Mouse (Mus musculus): ENCODE results near the gene Gcg. TPM values are rescaled to one million over a fixed set of nuclear protein-coding genes. Genes with fewer than 3 reads are reported as not detected.

Gene Gcg
- total and polyA plus RNA-seq, 2 experiments from 2014 or later: not detected

- TF ChIP-seq EP300 (IDR thresholded peaks at IDR 0.05; ENCODE audit: low read depth): no peak
- no peak for TF ChIP-seq CTCF (IDR thresholded peaks at IDR 0.05; ENCODE audit: low read depth)
- DNase-seq (ENCODE audit: low spot score) (no peak), ATAC-seq (ENCODE audit: insufficient read depth, low read depth) (no peak)
- H3K4me1 ChIP-seq (ENCODE audit: control insufficient read depth, insufficient read depth): no peaks in the 10 kb centered on the region
- no peak overlapping the region for H3K9ac ChIP-seq (replicated peaks; ENCODE audit: low read depth, low read length)
- no peaks in the 10 kb centered on the region for H3K36me3 ChIP-seq (replicated peaks; ENCODE audit: control insufficient read depth, insufficient read depth, low read length)
- no peaks in the 10 kb centered on the region for H3K9me3 ChIP-seq (replicated peaks; ENCODE audit: control insufficient read depth, low read length)
- WGBS: 86% methylated on average over 5 of the region's 5 CpGs
- H3K27ac ChIP-seq (ENCODE audit: low read depth): no peak overlapping the region
- no peak overlapping the region for H3K4me3 ChIP-seq (ENCODE audit: low read depth, low read length)
- no peaks in the 10 kb centered on the region for H3K27me3 ChIP-seq (ENCODE audit: control insufficient read depth, insufficient read depth, low read length)
- H3K4me2 ChIP-seq (ENCODE audit: low read depth, low read length): no peak overlapping the region
These were observed 23.7 kb upstream of the Gcg start for GRCm38 (mm10) chr2:62507130-62507529.

- no peak for ATAC-seq (ENCODE audit: insufficient read depth, low read depth)
- WGBS: 67% methylated on average over 2 of the region's 2 CpGs
- TF ChIP-seq CTCF (IDR thresholded peaks at IDR 0.05; ENCODE audit: low read depth) (no peak), EP300 (IDR thresholded peaks at IDR 0.05; ENCODE audit: low read depth) (no peak)
These were observed 23.0 kb upstream of the Gcg start for GRCm38 (mm10) chr2:62506441-62506840.

DNA sequence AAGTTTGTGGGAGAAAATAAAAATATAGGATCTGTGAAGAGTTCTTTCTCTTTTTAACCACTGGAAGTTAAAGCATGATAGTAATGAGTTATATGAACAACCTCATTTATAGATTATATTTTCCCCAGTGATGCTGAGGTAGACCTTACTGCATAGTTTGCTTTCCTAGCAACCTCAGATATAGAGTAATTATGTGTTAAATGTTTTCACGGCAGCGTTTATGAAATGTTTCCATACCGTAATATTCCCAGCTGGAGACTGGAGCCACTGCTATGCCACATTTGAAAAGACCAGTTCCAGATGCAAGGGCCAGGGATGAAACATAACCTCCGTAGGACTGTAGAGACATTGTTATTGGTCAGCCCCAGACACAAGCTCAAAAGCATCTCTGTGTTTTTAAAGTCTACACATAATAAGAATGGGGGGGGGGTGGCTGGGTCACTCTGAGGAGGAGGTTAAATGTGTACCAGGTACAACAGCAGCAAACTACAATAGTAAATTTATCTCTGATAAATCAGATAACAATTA lies 20.9 kb upstream of the Gcg start:
- WGBS: 87% methylated on average over 4 of the region's 4 CpGs
- no peak for TF ChIP-seq CTCF (IDR thresholded peaks at IDR 0.05; ENCODE audit: low read depth)
- TF ChIP-seq EP300 (IDR thresholded peaks at IDR 0.05; ENCODE audit: low read depth): no peak
- no peaks in the 10 kb centered on the region for H3K9me3 ChIP-seq (replicated peaks; ENCODE audit: control insufficient read depth, low read length)
- H3K4me1 ChIP-seq (ENCODE audit: control insufficient read depth, insufficient read depth): no peaks in the 10 kb centered on the region
- no peaks in the 10 kb centered on the region for H3K36me3 ChIP-seq (replicated peaks; ENCODE audit: control insufficient read depth, insufficient read depth, low read length)
- H3K27me3 ChIP-seq (ENCODE audit: control insufficient read depth, insufficient read depth, low read length): no peaks in the 10 kb centered on the region
- DNase-seq (ENCODE audit: low spot score) (no peak), ATAC-seq (ENCODE audit: insufficient read depth, low read depth) (no peak)
- no peak overlapping the region for H3K9ac ChIP-seq (replicated peaks; ENCODE audit: low read depth, low read length)
- H3K27ac ChIP-seq (ENCODE audit: low read depth): no peak overlapping the region
- no peak overlapping the region for H3K4me2 ChIP-seq (ENCODE audit: low read depth, low read length)
- H3K4me3 ChIP-seq (ENCODE audit: low read depth, low read length): no peak overlapping the region

More at GRCm38 (mm10) chr2:62506441-62506840, 23.0 kb upstream of the Gcg start:
- H3K9me3 ChIP-seq (replicated peaks; ENCODE audit: control insufficient read depth, low read length): no peaks in the 10 kb centered on the region
- H3K36me3 ChIP-seq (replicated peaks; ENCODE audit: control insufficient read depth, insufficient read depth, low read length): no peaks in the 10 kb centered on the region
- no peak for DNase-seq (ENCODE audit: low spot score)
- no peaks in the 10 kb centered on the region for H3K27me3 ChIP-seq (ENCODE audit: control insufficient read depth, insufficient read depth, low read length)
- H3K9ac ChIP-seq (replicated peaks; ENCODE audit: low read depth, low read length): no peak overlapping the region
- no peak overlapping the region for H3K4me3 ChIP-seq (ENCODE audit: low read depth, low read length)
- H3K27ac ChIP-seq (ENCODE audit: low read depth): no peak overlapping the region
- no peak overlapping the region for H3K4me2 ChIP-seq (ENCODE audit: low read depth, low read length)
- no peaks in the 10 kb centered on the region for H3K4me1 ChIP-seq (ENCODE audit: control insufficient read depth, insufficient read depth)

DNA sequence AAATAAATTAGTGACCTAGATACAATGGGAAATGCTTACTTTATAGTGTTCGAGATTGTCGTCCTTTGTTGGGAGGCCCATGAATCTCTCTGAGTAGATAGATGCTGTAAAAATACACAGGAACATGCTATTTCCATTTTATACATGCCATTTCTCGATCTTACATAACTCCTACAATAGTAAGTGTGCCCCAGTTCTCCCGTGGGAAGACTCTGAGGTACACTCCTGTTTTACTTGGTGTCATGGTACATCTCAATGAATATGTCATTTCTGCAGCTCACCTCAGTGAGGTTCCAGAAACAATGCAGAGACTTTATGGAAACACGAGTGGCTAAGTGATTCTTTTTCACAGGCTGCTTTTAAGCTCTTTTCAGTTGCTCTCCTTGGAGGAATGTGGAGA lies 19.9 kb upstream of the Gcg start:
- DNase-seq (ENCODE audit: low spot score) (no peak), ATAC-seq (ENCODE audit: insufficient read depth, low read depth) (no peak)
- Histone ChIP-seq H3K4me3 (ENCODE audit: low read depth, low read length) (no peak overlapping the region), H3K9me3 (replicated peaks; ENCODE audit: control insufficient read depth, low read length) (no peaks in the 10 kb centered on the region), H3K27me3 (ENCODE audit: control insufficient read depth, insufficient read depth, low read length) (no peaks in the 10 kb centered on the region), H3K27ac (ENCODE audit: low read depth) (no peak overlapping the region), H3K9ac (replicated peaks; ENCODE audit: low read depth, low read length) (no peak overlapping the region), H3K4me1 (ENCODE audit: control insufficient read depth, insufficient read depth) (no peaks in the 10 kb centered on the region), H3K4me2 (ENCODE audit: low read depth, low read length) (no peak overlapping the region), H3K36me3 (replicated peaks; ENCODE audit: control insufficient read depth, insufficient read depth, low read length) (no peaks in the 10 kb centered on the region)
- 61% methylated on average over 5 of the region's 5 CpGs for WGBS
- TF ChIP-seq EP300 (IDR thresholded peaks at IDR 0.05; ENCODE audit: low read depth): no peak
- no peak for TF ChIP-seq CTCF (IDR thresholded peaks at IDR 0.05; ENCODE audit: low read depth)

DNA sequence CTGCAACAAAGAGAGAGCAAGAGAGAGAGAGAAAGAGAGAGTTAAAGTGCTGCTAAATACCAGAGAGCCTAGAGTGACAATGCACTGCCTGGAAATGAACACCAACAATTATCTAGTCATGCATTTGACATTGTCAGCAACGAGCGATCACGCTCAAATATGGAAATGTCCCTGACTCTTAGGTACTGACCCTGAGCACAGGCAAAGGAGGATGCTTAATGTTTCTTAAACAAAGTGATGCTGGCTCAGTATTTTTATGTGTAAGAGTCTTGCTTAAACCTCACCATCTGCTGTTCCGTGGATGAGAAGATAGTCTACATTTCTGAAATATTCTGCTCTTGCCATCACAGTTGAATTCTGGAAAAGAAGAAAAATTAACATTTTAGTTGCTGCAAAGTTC lies 19.1 kb upstream of the Gcg start:
- no peak overlapping the region for H3K4me3 ChIP-seq (ENCODE audit: low read depth, low read length)
- 77% methylated on average over 4 of the region's 4 CpGs for WGBS
- no peak for ATAC-seq (ENCODE audit: insufficient read depth, low read depth)

DNA sequence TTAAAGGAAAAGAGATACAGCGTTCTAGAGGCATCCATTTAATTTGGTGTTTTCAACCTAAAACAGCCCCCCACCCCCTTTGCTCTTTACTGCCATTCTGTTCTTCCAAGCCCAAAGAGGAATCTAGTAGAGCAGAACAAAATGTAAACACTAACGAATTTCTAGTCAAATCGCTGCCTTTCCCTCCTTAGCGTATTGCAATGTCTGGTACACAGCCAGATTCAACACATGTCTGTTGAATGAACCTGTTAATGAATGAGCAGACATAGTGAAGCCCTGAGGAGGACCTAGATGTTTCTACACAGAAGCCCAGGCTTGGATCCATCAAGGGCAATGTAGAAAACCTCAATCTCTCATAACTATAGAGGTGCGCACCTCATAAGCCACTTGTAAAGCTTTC lies 15.4 kb upstream of the Gcg start:
- WGBS: 81% methylated on average over 5 of the region's 5 CpGs
- Histone ChIP-seq H3K36me3 (replicated peaks; ENCODE audit: control insufficient read depth, insufficient read depth, low read length) (no peaks in the 10 kb centered on the region), H3K27me3 (ENCODE audit: control insufficient read depth, insufficient read depth, low read length) (no peaks in the 10 kb centered on the region), H3K9me3 (replicated peaks; ENCODE audit: control insufficient read depth, low read length) (no peaks in the 10 kb centered on the region), H3K9ac (replicated peaks; ENCODE audit: low read depth, low read length) (no peak overlapping the region), H3K4me1 (ENCODE audit: control insufficient read depth, insufficient read depth) (no peaks in the 10 kb centered on the region), H3K4me2 (ENCODE audit: low read depth, low read length) (no peak overlapping the region), H3K27ac (ENCODE audit: low read depth) (no peak overlapping the region), H3K4me3 (ENCODE audit: low read depth, low read length) (no peak overlapping the region)
- ATAC-seq (ENCODE audit: insufficient read depth, low read depth) (no peak), DNase-seq (ENCODE audit: low spot score) (no peak)
- TF ChIP-seq CTCF (IDR thresholded peaks at IDR 0.05; ENCODE audit: low read depth) (no peak), EP300 (IDR thresholded peaks at IDR 0.05; ENCODE audit: low read depth) (no peak)

More for the DNA sequence above, 19.1 kb upstream of the Gcg start:
- Histone ChIP-seq H3K4me2 (ENCODE audit: low read depth, low read length) (no peak overlapping the region), H3K9me3 (replicated peaks; ENCODE audit: control insufficient read depth, low read length) (no peaks in the 10 kb centered on the region), H3K27ac (ENCODE audit: low read depth) (no peak overlapping the region), H3K9ac (replicated peaks; ENCODE audit: low read depth, low read length) (no peak overlapping the region), H3K36me3 (replicated peaks; ENCODE audit: control insufficient read depth, insufficient read depth, low read length) (no peaks in the 10 kb centered on the region), H3K27me3 (ENCODE audit: control insufficient read depth, insufficient read depth, low read length) (no peaks in the 10 kb centered on the region), H3K4me1 (ENCODE audit: control insufficient read depth, insufficient read depth) (no peaks in the 10 kb centered on the region)
- no peak for DNase-seq (ENCODE audit: low spot score)
- TF ChIP-seq CTCF (IDR thresholded peaks at IDR 0.05; ENCODE audit: low read depth) (no peak), EP300 (IDR thresholded peaks at IDR 0.05; ENCODE audit: low read depth) (no peak)

Measured in heart, postnatal 0 days (tissue).